Mouse (Mus musculus) ES-E14 (cell line): ENCODE measurements around the gene Foxp1. TPM values are rescaled to one million over a fixed set of nuclear protein-coding genes. Genes with fewer than 3 reads are reported as not detected.

Source experiments
- DNase-seq: peaks from one replicate; pipeline ENCODE4 v3.0.0-alpha.2; 2013; ENCODE audit warnings: low read depth, low spot score
- H3K27ac ChIP-seq: 2 replicates; pipeline ENCODE4 v1.5.1; 2012; ENCODE audit warnings: low read depth, mild to moderate bottlenecking, low read length, moderate library complexity, mixed read lengths; ENCODE audit not compliant: poor library complexity, insufficient read depth, severe bottlenecking
- H3K36me3 ChIP-seq: 2 replicates; pipeline ENCODE4 v1.6.1; 2012; ENCODE audit warnings: mild to moderate bottlenecking, low read length, moderate library complexity, mixed read lengths; ENCODE audit not compliant: control insufficient read depth, poor library complexity, insufficient read depth, severe bottlenecking
- H3K4me1 ChIP-seq, 2 experiments: fragments of 150-350 bp in 1 of 2; sonication (generic) in 1 of 2; 2 replicates each; pipeline ENCODE4 v1.6.1; 2012; ENCODE audit warnings: low read length in 2 of 2, mild to moderate bottlenecking in 1 of 2, mixed read lengths in 1 of 2; ENCODE audit not compliant: control insufficient read depth in 2 of 2, insufficient read depth in 2 of 2, poor library complexity in 1 of 2
- H3K4me3 ChIP-seq, 2 experiments: fragments of 150-350 bp in 1 of 2; sonication (generic) in 1 of 2; 2 replicates each; pipeline ENCODE4 v1.5.1; 2012; ENCODE audit warnings: low read length in 2 of 2, low read depth in 1 of 2, mild to moderate bottlenecking in 1 of 2, mixed read lengths in 1 of 2; ENCODE audit not compliant: insufficient read depth in 1 of 2, poor library complexity in 1 of 2, severe bottlenecking in 1 of 2
- H3K9ac ChIP-seq: 2 replicates; pipeline ENCODE4 v1.6.1; 2012; ENCODE audit warnings: low read depth, mild to moderate bottlenecking, low read length, mixed read lengths; ENCODE audit not compliant: poor library complexity, insufficient read depth, severe bottlenecking
- H3K9me3 ChIP-seq: fragments of 150-350 bp; sonication (generic); 2 replicates; pipeline ENCODE4 v1.6.1; 2012; ENCODE audit warnings: low read depth, mild to moderate bottlenecking, low read length; ENCODE audit not compliant: control insufficient read depth, insufficient read depth
- CHD2 ChIP-seq: IDR thresholded peaks from 2 replicates; pipeline ENCODE4 v1.6.1; 2014; ENCODE audit warnings: mild to moderate bottlenecking, low read depth, low read length, inconsistent platforms
- HCFC1 ChIP-seq: IDR thresholded peaks from 2 replicates; pipeline ENCODE4 v1.6.1; 2012; ENCODE audit warnings: low read length, inconsistent platforms, borderline replicate concordance; ENCODE audit not compliant: insufficient read depth
- MAFK ChIP-seq: IDR thresholded peaks from 2 replicates; pipeline ENCODE4 v1.6.1; 2014; ENCODE audit warnings: mild to moderate bottlenecking, low read depth, low read length, inconsistent platforms; ENCODE audit not compliant: insufficient read depth
- ZC3H11A ChIP-seq: IDR thresholded peaks from 2 replicates; pipeline ENCODE4 v1.6.1; 2012; ENCODE audit warnings: low read depth, mild to moderate bottlenecking, inconsistent platforms, low read length, borderline replicate concordance
- ZNF384 ChIP-seq: IDR thresholded peaks from 2 replicates; pipeline ENCODE4 v1.6.1; 2012; ENCODE audit warnings: low read depth, low read length, inconsistent platforms
- in situ Hi-C, 2 experiments: fragments of 600-800 bp; cut with MboI; formaldehyde crosslinking; loops; one replicate each; pipeline ENCODE4 v1.15.1; 2025; ENCODE audit warnings: low sequenced_read_pairs in 2 of 2, inconsistent platforms in 1 of 2; ENCODE audit not compliant: unreplicated experiment in 2 of 2
- total RNA-seq: library from RNA; depleted of rRNA; stranded (reverse); fragments of 300-350 nt; gene quantifications from 2 replicates; pipeline ENCODE4 v1.2.3, GENCODE M21; 2012

Foxp1 gene
- total RNA-seq, 1 experiment = 70.0 TPM

- Histone ChIP-seq H3K4me3 (no peak overlapping the region), H3K36me3 (no peaks in the 10 kb centered on the region), H3K9me3 (no peaks in the 10 kb centered on the region), H3K9ac (no peak overlapping the region), H3K4me1 (0 out of 4 replicates have a peak, but pooled peaks cover 0 to 2% of the 10 kb centered on the region in 2 experiments), H3K27ac (no peak overlapping the region)
- DNase-seq = no peak
- TF ChIP-seq MAFK (no peak), ZNF384 (no peak), HCFC1 (no peak), ZC3H11A (no peak), CHD2 (no peak)
- in situ Hi-C loops = no loop called here
Measured at GRCm38 (mm10) chr6:99103911-99104310, 418.6 kb downstream of the Foxp1 start.

- no peak overlapping the region for H3K4me3 ChIP-seq
- no peak overlapping the region for H3K9ac ChIP-seq
Measured at GRCm38 (mm10) chr6:99101489-99101908, 421.0 kb downstream of the Foxp1 start.

GRCm38 (mm10) chr6:99100331-99100730 lies 422.2 kb downstream of the Foxp1 start:
- no peak for DNase-seq
- Histone ChIP-seq H3K4me3 (no peak overlapping the region), H3K27ac (no peak overlapping the region), H3K4me1 (peaks cover 3 to 7% of the 10 kb centered on the region in 2 experiments; a peak in 1 of 4 replicates), H3K9ac (no peak overlapping the region), H3K36me3 (no peaks in the 10 kb centered on the region), H3K9me3 (no peaks in the 10 kb centered on the region)
- TF ChIP-seq CHD2 = no peak
- TF ChIP-seq MAFK = no peak
- in situ Hi-C loops = no loop called here

More at GRCm38 (mm10) chr6:99101489-99101908, 421.0 kb downstream of the Foxp1 start:
- DNase-seq = no peak
- H3K36me3 ChIP-seq = no peaks in the 10 kb centered on the region
- H3K9me3 ChIP-seq = no peaks in the 10 kb centered on the region
- H3K4me1 ChIP-seq = 0 out of 4 replicates have a peak, but pooled peaks cover 0 to 4% of the 10 kb centered on the region in 2 experiments
- no peak overlapping the region for H3K27ac ChIP-seq
- in situ Hi-C loops = no loop called here
- TF ChIP-seq CHD2 = no peak
- TF ChIP-seq ZNF384 = no peak
- TF ChIP-seq ZC3H11A = no peak
- no peak for TF ChIP-seq HCFC1
- no peak for TF ChIP-seq MAFK

- H3K9ac ChIP-seq = no peak overlapping the region
- DNase-seq = no peak
- TF ChIP-seq ZNF384 (no peak), MAFK (no peak), ZC3H11A (no peak), HCFC1 (no peak), CHD2 (no peak)
- H3K27ac ChIP-seq = no peak overlapping the region
- in situ Hi-C loops = no loop called here
- H3K4me1 ChIP-seq = peaks cover 6 to 7% of the 10 kb centered on the region in 2 experiments; a peak in 2 of 4 replicates
- no peak overlapping the region for H3K4me3 ChIP-seq
- H3K36me3 ChIP-seq = no peaks in the 10 kb centered on the region
- no peaks in the 10 kb centered on the region for H3K9me3 ChIP-seq
Measured at GRCm38 (mm10) chr6:99099781-99100180, 422.7 kb downstream of the Foxp1 start.

- Histone ChIP-seq H3K9me3 (no peaks in the 10 kb centered on the region), H3K9ac (no peak overlapping the region), H3K36me3 (no peaks in the 10 kb centered on the region), H3K4me1 (peaks cover 6 to 7% of the 10 kb centered on the region in 2 experiments; a peak in 2 of 4 replicates), H3K4me3 (no peak overlapping the region), H3K27ac (no peak overlapping the region)
- in situ Hi-C loops = no loop called here
- no peak for DNase-seq
- TF ChIP-seq CHD2 (no peak), ZC3H11A (no peak)
Measured at GRCm38 (mm10) chr6:99097191-99097590, 425.3 kb downstream of the Foxp1 start.
